In genomic region chr10:52383522-52383921, GRCm38 (mm10) we compare ENCODE assay signal across 22 mouse cellular contexts. TPM values are rescaled to one million over a fixed set of nuclear protein-coding genes. Genes with fewer than 3 reads are reported as not detected.
"Had no signal": no experiment of that assay in that cellular context is flagged by ENCODE, and none has a peak within 500 bp of the region (broad histone marks: within the 10 kb centered on the region; RNA-seq: fewer than 3 reads in every experiment).

No protein-coding gene starts in this region.

- H3K4me1 ChIP-seq: stomach, embryonic 15.5 days had no signal

- H3K9me3 ChIP-seq: limb, embryonic 15.5 days; midbrain, embryonic 12.5 days; stomach, embryonic 15.5 days had no signal

- H3K36me3 ChIP-seq: limb, embryonic 15.5 days; midbrain, embryonic 12.5 days; stomach, embryonic 15.5 days had no signal

- H3K27ac ChIP-seq: liver, embryonic 14.5 days; midbrain, embryonic 12.5 days had no signal

- DNase-seq: kidney, postnatal 25 days; layer of hippocampus, adult 9-11 months; layer of hippocampus, postnatal 36 days; lung, adult 18-20 months; right cerebral cortex, postnatal 14 days; thymus, adult 2 months; thymus, postnatal 25 days had no signal

- ATAC-seq: midbrain, embryonic 16.5 days had no signal

- H3K9ac ChIP-seq: limb, embryonic 15.5 days; midbrain, embryonic 12.5 days; stomach, embryonic 15.5 days had no signal

- H3K27me3 ChIP-seq: limb, embryonic 15.5 days; midbrain, embryonic 12.5 days; stomach, embryonic 15.5 days had no signal

RNA-seq across cellular contexts. Expression of gene Nepn, which starts 5.2 kb away (rescaled TPM):
- total RNA-seq: layer of hippocampus, postnatal 36 days; left cerebral cortex, adult 8-10 months; left cerebral cortex, postnatal 25 days; megakaryocyte-erythroid progenitor cell, adult 5-6 weeks had no signal
- polyA plus RNA-seq: limb, embryonic 11.5 days; limb, embryonic 15.5 days; lung, embryonic 16.5 days; midbrain, embryonic 12.5 days; midbrain, embryonic 16.5 days; neural tube, embryonic 14.5 days; spleen, adult 2 months; testis, adult 2 months had no signal

RNA-seq across cellular contexts. Expression of gene Gm26741, which starts 25.0 kb away (rescaled TPM):
- total RNA-seq: layer of hippocampus, postnatal 36 days; left cerebral cortex, adult 8-10 months; left cerebral cortex, postnatal 25 days; megakaryocyte-erythroid progenitor cell, adult 5-6 weeks had no signal
- polyA plus RNA-seq: kidney, embryonic 16.5 days; limb, embryonic 11.5 days; limb, embryonic 15.5 days; liver, embryonic 14.5 days; lung, embryonic 16.5 days; midbrain, embryonic 12.5 days; midbrain, embryonic 16.5 days; neural tube, embryonic 14.5 days; spleen, adult 2 months; stomach, embryonic 15.5 days; testis, adult 2 months; thymus, adult 2 months; urinary bladder, adult 2 months had no signal
